Mouse (Mus musculus) ovary, postnatal 14 days (tissue): ENCODE measurements around the gene Gm597.

ENCODE experiments used
- DNase-seq: peaks from one replicate; pipeline ENCODE4 v3.0.0; 2022; ENCODE audit warnings: low spot score

Gene Gm597

DNA sequence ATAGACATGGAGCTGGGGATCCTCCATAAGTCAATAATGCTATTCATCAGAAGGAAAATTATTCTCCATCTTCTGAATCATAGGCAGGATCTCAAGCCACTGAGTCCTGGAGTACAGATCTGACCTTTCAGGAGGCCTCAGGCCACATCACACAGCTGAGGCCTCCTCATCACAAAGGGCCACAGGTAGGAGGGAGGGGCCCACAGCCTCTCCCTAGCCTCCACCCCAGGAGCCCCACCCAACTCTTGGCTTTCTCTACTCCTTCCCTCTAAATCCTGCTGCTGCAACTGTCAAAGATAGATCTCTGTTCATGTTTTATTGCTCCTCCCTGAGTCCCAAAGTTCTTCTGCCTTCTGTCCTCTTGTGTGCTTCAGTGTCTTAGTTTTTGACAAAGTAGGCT is at the start of gene Gm597:
Gene Gm597 (minus strand): TSS at position 101 of the 400 bp plus-strand sequence.
- DNase-seq = no peak

DNA sequence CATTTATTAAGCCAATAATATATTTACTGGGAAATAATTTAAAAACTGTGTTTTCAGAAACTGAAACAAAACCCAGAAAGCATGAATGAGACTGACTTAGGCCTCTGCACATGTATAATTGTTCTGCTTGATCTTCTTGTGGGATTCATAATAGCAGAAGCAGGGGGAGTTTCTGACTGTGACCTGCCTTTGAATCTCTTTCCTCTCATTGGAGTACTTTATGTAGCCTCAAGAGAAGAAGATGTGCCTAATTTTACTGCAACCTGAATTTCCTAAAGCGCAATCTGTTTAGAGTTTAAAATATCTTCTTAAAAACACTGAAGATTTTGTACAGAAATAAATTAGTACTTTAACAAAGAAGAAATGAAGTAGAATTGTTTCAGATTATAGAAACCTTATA is 27.6 kb upstream of the Gm597 start:
- no peak for DNase-seq

DNA sequence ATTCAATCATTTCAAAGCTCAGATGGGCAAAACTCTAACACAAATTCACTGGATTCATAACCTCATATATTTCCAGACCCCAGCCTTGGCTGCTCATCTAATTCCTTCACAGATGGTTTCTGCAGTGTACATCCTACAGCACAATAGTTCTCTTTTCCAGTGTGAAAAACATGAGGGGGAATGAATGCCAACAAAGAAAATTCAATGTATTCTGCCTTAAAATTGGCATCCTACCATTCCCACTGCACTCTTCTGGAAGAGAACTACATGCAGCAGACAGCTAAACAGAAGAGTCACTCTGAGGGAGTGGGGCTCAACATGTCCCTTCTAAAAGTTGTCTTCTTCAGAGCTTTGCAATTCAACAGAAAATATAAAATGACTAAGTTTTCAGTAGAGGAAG is 26.6 kb upstream of the Gm597 start:
- no peak for DNase-seq

DNA sequence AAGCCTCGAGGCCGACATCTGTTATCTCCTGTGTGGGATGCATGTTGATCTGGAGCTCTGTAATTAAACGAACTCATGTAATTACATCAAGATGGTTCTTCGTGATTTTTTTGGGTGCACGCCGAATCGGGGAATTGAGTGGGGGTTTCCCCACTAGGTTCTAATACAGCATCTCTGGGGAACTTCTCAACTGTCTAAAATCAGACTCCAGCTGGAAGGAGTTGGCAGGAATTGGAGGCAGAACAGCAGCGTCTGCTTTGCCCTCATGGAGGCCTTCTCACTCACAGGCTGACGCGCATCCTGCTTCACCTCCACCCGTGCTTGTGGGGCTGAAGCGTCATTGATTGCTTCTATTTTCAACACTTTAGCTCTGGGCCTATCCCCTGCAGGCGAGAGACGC is 20.8 kb upstream of the Gm597 start:
- no peak for DNase-seq
